Mouse (Mus musculus) kidney, adult 2 months (tissue): ENCODE results near the gene Ddc.

Experiments
- CTCF ChIP-seq: fragments of 200-500 bp; conservative IDR thresholded peaks from 2 replicates; pipeline ENCODE4 v1.5.1; 2011; ENCODE audit warnings: low read depth, mild to moderate bottlenecking, control low read depth, low read length, moderate library complexity, mixed read lengths; ENCODE audit not compliant: insufficient read depth, insufficient read length
- POLR2A ChIP-seq: fragments of 200-500 bp; IDR thresholded peaks from one replicate; pipeline ENCODE4 v1.6.1; 2011; ENCODE audit warnings: low read depth, low read length, control low read depth

GRCm38 (mm10) chr11:11774893-11775292, 123.1 kb downstream of the Ddc start:
- no peak for TF ChIP-seq CTCF
- TF ChIP-seq POLR2A: no peak
